Mouse (Mus musculus): ENCODE measurements at regions not wholly inside any gene's neighbourhood (a gene's known extent, or its start where the extent isn't known, plus 50 kb on each side); places are given as distances from the start of the nearest gene placed in this dataset.
"Not testable (repeated sequence)": the region's sequence is repeated elsewhere in the genome, so short reads cannot be mapped to it uniquely, and the experiment has no call there.

GRCm38 (mm10) chr2:43072964-43073619, 419.7 kb upstream of the Lrp1b start:
- DNase-seq (ENCODE audit: low spot score in 2 of 2) = no peak

- DNase-seq (ENCODE audit: low spot score in 2 of 2) = peak; percentile 77 to 80
Observed at GRCm38 (mm10) chr2:43097560-43098233, 444.3 kb upstream of the Lrp1b start.

- no peak for DNase-seq (ENCODE audit: low spot score in 2 of 2)
Observed at GRCm38 (mm10) chr2:43119862-43120261, 435.3 kb upstream of the Kynu start.

GRCm38 (mm10) chr2:43153574-43153973, 401.6 kb upstream of the Kynu start:
- DNase-seq (ENCODE audit: low spot score in 2 of 2) = no peak

- DNase-seq (ENCODE audit: low spot score in 2 of 2) = no peak
Observed at GRCm38 (mm10) chr2:43182105-43182504, 373.0 kb upstream of the Kynu start.

- DNase-seq (ENCODE audit: low spot score in 2 of 2) = not testable (repeated sequence)
Observed at GRCm38 (mm10) chr2:43195531-43195930, 359.6 kb upstream of the Kynu start.

- DNase-seq (ENCODE audit: low spot score in 2 of 2) = no peak
Observed at GRCm38 (mm10) chr2:43208223-43208622, 346.9 kb upstream of the Kynu start.

- no peak for DNase-seq (ENCODE audit: low spot score in 2 of 2)
Observed at GRCm38 (mm10) chr2:43213901-43214300, 341.2 kb upstream of the Kynu start.

- no peak for DNase-seq (ENCODE audit: low spot score in 2 of 2)
Observed at GRCm38 (mm10) chr2:43217119-43217518, 338.0 kb upstream of the Kynu start.

- DNase-seq (ENCODE audit: low spot score in 2 of 2) = no peak
Observed at GRCm38 (mm10) chr2:43222721-43223120, 332.4 kb upstream of the Kynu start.

GRCm38 (mm10) chr2:43224728-43225127, 330.4 kb upstream of the Kynu start:
- DNase-seq (ENCODE audit: low spot score in 2 of 2) = not testable (repeated sequence)

GRCm38 (mm10) chr2:43246786-43247185, 308.3 kb upstream of the Kynu start:
- no peak for DNase-seq (ENCODE audit: low spot score in 2 of 2)

- no peak for DNase-seq (ENCODE audit: low spot score in 2 of 2)
Observed at GRCm38 (mm10) chr2:43248671-43249070, 306.5 kb upstream of the Kynu start.

- DNase-seq (ENCODE audit: low spot score in 2 of 2) = no peak
Observed at GRCm38 (mm10) chr2:43254709-43255108, 300.4 kb upstream of the Kynu start.

- no peak for DNase-seq (ENCODE audit: low spot score in 2 of 2)
Observed at GRCm38 (mm10) chr2:43270802-43271201, 284.3 kb upstream of the Kynu start.

GRCm38 (mm10) chr2:43272080-43272479, 283.0 kb upstream of the Kynu start:
- no peak for DNase-seq (ENCODE audit: low spot score in 2 of 2)

GRCm38 (mm10) chr2:43274012-43274411, 281.1 kb upstream of the Kynu start:
- no peak for DNase-seq (ENCODE audit: low spot score in 2 of 2)

- no peak for DNase-seq (ENCODE audit: low spot score in 2 of 2)
Observed at GRCm38 (mm10) chr2:43295801-43296200, 259.3 kb upstream of the Kynu start.

- DNase-seq (ENCODE audit: low spot score in 2 of 2) = peak; percentile 6 to 14
Observed at GRCm38 (mm10) chr2:43323836-43324235, 231.3 kb upstream of the Kynu start.

- DNase-seq (ENCODE audit: low spot score in 2 of 2) = no peak
Observed at GRCm38 (mm10) chr2:43364301-43364700, 190.8 kb upstream of the Kynu start.

- no peak for DNase-seq (ENCODE audit: low spot score in 2 of 2)
Observed at GRCm38 (mm10) chr2:43365812-43366211, 189.3 kb upstream of the Kynu start.

- no peak for DNase-seq (ENCODE audit: low spot score in 2 of 2)
Observed at GRCm38 (mm10) chr2:43403348-43403747, 151.8 kb upstream of the Kynu start.
